Mouse (Mus musculus) ES-E14 (cell line): ENCODE data around the gene Carns1. TPM values are rescaled to one million over a fixed set of nuclear protein-coding genes. Genes with fewer than 3 reads are reported as not detected.
A peak's percentile ranks its signal among the peaks of the same experiment; 100 is the strongest.

Source experiments
- DNase-seq: peaks from one replicate; pipeline ENCODE4 v3.0.0-alpha.2; 2013; ENCODE audit warnings: low read depth, low spot score
- H3K27ac ChIP-seq: 2 replicates; pipeline ENCODE4 v1.5.1; 2012; ENCODE audit warnings: low read depth, mild to moderate bottlenecking, low read length, moderate library complexity, mixed read lengths; ENCODE audit not compliant: poor library complexity, insufficient read depth, severe bottlenecking
- H3K36me3 ChIP-seq: 2 replicates; pipeline ENCODE4 v1.6.1; 2012; ENCODE audit warnings: mild to moderate bottlenecking, low read length, moderate library complexity, mixed read lengths; ENCODE audit not compliant: control insufficient read depth, poor library complexity, insufficient read depth, severe bottlenecking
- H3K4me1 ChIP-seq, 2 experiments: fragments of 150-350 bp in 1 of 2; sonication (generic) in 1 of 2; 2 replicates each; pipeline ENCODE4 v1.6.1; 2012; ENCODE audit warnings: low read length in 2 of 2, mild to moderate bottlenecking in 1 of 2, mixed read lengths in 1 of 2; ENCODE audit not compliant: control insufficient read depth in 2 of 2, insufficient read depth in 2 of 2, poor library complexity in 1 of 2
- H3K4me3 ChIP-seq, 2 experiments: fragments of 150-350 bp in 1 of 2; sonication (generic) in 1 of 2; 2 replicates each; pipeline ENCODE4 v1.5.1; 2012; ENCODE audit warnings: low read length in 2 of 2, low read depth in 1 of 2, mild to moderate bottlenecking in 1 of 2, mixed read lengths in 1 of 2; ENCODE audit not compliant: insufficient read depth in 1 of 2, poor library complexity in 1 of 2, severe bottlenecking in 1 of 2
- H3K9ac ChIP-seq: 2 replicates; pipeline ENCODE4 v1.6.1; 2012; ENCODE audit warnings: low read depth, mild to moderate bottlenecking, low read length, mixed read lengths; ENCODE audit not compliant: poor library complexity, insufficient read depth, severe bottlenecking
- H3K9me3 ChIP-seq: fragments of 150-350 bp; sonication (generic); 2 replicates; pipeline ENCODE4 v1.6.1; 2012; ENCODE audit warnings: low read depth, mild to moderate bottlenecking, low read length; ENCODE audit not compliant: control insufficient read depth, insufficient read depth
- CHD2 ChIP-seq: IDR thresholded peaks from 2 replicates; pipeline ENCODE4 v1.6.1; 2014; ENCODE audit warnings: mild to moderate bottlenecking, low read depth, low read length, inconsistent platforms
- HCFC1 ChIP-seq: IDR thresholded peaks from 2 replicates; pipeline ENCODE4 v1.6.1; 2012; ENCODE audit warnings: low read length, inconsistent platforms, borderline replicate concordance; ENCODE audit not compliant: insufficient read depth
- MAFK ChIP-seq: IDR thresholded peaks from 2 replicates; pipeline ENCODE4 v1.6.1; 2014; ENCODE audit warnings: mild to moderate bottlenecking, low read depth, low read length, inconsistent platforms; ENCODE audit not compliant: insufficient read depth
- ZC3H11A ChIP-seq: IDR thresholded peaks from 2 replicates; pipeline ENCODE4 v1.6.1; 2012; ENCODE audit warnings: low read depth, mild to moderate bottlenecking, inconsistent platforms, low read length, borderline replicate concordance
- ZNF384 ChIP-seq: IDR thresholded peaks from 2 replicates; pipeline ENCODE4 v1.6.1; 2012; ENCODE audit warnings: low read depth, low read length, inconsistent platforms
- in situ Hi-C, 2 experiments: fragments of 600-800 bp; cut with MboI; formaldehyde crosslinking; loops; one replicate each; pipeline ENCODE4 v1.15.1; 2025; ENCODE audit warnings: low sequenced_read_pairs in 2 of 2, inconsistent platforms in 1 of 2; ENCODE audit not compliant: unreplicated experiment in 2 of 2
- total RNA-seq: library from RNA; depleted of rRNA; stranded (reverse); fragments of 300-350 nt; gene quantifications from 2 replicates; pipeline ENCODE4 v1.2.3, GENCODE M21; 2012

The Carns1 gene
- total RNA-seq, 1 experiment: 2.3 TPM

DNA sequence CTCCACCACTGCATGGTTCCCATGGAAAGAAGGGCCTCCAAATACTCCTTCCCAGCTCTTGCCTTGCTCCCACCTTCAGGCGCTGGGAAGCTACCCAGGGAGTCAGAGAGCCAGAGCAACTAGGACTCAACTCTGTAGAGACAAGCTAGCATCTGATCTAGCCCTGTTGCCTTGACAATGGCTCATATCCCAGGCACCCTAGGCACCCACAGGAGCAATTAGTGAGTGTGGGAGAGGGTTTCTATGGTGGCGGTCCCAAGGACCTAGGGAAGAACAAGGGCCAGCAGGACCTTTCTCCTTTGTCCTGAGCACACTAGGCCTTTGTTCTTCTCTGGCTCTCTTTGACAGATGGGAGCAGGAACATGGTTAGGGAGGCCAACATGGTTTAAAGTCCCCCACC is 8.4 kb upstream of the Carns1 start:
- in situ Hi-C loops: no loop called here
- Histone ChIP-seq H3K27ac (no peak overlapping the region), H3K4me3 (no peak overlapping the region)

DNA sequence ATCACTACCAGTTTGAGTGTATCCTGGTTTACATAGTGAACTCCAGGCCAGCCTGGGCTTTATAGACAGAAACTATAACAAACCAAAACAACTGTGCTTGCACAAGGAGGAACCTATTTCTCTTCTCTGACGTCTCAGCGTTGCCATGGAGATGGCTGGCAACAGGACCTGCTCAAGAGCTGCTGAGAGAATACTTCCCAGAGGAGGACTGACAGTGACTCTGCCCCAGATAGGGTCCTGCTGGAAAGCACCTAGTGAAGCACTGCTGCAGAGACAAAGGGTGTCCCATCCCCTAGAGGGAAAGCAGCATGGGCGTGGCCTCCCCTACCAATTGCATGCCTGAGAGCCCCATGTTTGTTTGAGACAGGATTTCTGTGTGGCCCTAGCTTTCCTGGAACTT is 6.6 kb upstream of the Carns1 start:
- in situ Hi-C loops: no loop called here
- no peak for TF ChIP-seq HCFC1
- no peak for TF ChIP-seq ZC3H11A
- TF ChIP-seq ZNF384: no peak
- TF ChIP-seq MAFK: no peak
- no peak for TF ChIP-seq CHD2
- Histone ChIP-seq H3K36me3 (no peaks in the 10 kb centered on the region), H3K4me1 (peaks cover 4 to 15% of the 10 kb centered on the region in 2 experiments; a peak in 3 of 4 replicates), H3K9ac (peak overlapping the region; percentile 13; the same call in 1 of the 2 replicates), H3K27ac (no peak overlapping the region), H3K9me3 (no peaks in the 10 kb centered on the region), H3K4me3 (no peak overlapping the region)
- no peak for DNase-seq

More for the DNA sequence above, 8.4 kb upstream of the Carns1 start:
- Histone ChIP-seq H3K9ac (no peak overlapping the region), H3K9me3 (no peaks in the 10 kb centered on the region), H3K4me1 (peaks cover 4 to 17% of the 10 kb centered on the region in 2 experiments; a peak in 3 of 4 replicates), H3K36me3 (no peaks in the 10 kb centered on the region)
- no peak for DNase-seq
- TF ChIP-seq HCFC1 (no peak), ZC3H11A (no peak), ZNF384 (no peak), MAFK (no peak), CHD2 (no peak)

DNA sequence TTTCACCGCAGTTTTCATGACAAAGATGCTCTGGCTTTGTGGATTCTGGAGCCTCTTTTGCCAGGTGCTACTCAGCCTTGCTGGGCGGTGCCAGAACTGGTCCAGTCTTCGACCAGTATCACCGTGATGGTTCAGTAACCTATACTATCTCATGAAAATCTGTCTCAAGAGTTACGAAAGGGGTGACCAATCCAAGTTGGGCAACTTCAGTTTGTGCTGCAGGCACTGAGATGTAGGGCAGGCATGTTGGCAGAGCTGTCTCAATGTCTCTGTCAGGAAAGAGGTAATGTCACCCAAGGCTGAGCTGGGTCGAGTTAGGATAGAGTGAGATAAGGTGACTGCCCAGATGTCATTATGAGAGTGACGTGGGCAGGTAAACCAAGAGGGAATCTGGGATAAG is 5.1 kb upstream of the Carns1 start:
- TF ChIP-seq HCFC1 (no peak), ZC3H11A (no peak), MAFK (no peak), CHD2 (no peak), ZNF384 (no peak)
- H3K4me3 ChIP-seq: no peak overlapping the region
- no peaks in the 10 kb centered on the region for H3K36me3 ChIP-seq
- DNase-seq: no peak
- no peaks in the 10 kb centered on the region for H3K9me3 ChIP-seq
- no peak overlapping the region for H3K9ac ChIP-seq
- in situ Hi-C loops: no loop called here
- peaks cover 4 to 18% of the 10 kb centered on the region in 2 experiments; a peak in 3 of 4 replicates for H3K4me1 ChIP-seq
- no peak overlapping the region for H3K27ac ChIP-seq

DNA sequence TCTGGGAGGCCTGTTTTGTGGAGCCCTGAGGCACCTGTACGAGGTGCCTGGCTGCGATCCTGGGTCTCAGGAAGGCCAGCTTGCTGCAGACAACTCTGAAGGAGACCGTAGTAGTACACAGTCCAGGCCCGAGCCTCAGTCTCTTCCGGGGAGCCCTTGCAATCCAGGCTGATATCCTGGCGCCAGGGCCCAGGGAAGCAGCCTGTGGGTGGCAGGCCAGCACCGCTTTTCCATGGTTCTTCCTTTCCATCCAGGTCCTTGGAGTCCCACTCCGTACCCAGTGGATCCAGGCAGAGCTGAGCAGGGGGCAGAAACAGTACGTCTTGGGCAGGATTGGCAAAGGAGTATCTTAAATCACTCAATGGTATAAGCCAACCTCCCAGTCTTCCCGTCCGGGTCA is 2.4 kb downstream of the Carns1 start:
- in situ Hi-C loops: no loop called here
- TF ChIP-seq MAFK: no peak
- TF ChIP-seq CHD2: no peak
- TF ChIP-seq ZC3H11A: no peak
- TF ChIP-seq ZNF384: no peak
- no peak for TF ChIP-seq HCFC1
- DNase-seq: no peak
- Histone ChIP-seq H3K36me3 (no peaks in the 10 kb centered on the region), H3K4me1 (peaks cover 0 to 30% of the 10 kb centered on the region in 2 experiments; a peak in 2 of 4 replicates), H3K9ac (peak overlapping the region; percentile 52), H3K27ac (no peak overlapping the region), H3K9me3 (no peaks in the 10 kb centered on the region), H3K4me3 (no peak overlapping the region)
